18 mouse cellular contexts compared by ENCODE assay signal in genomic region chr15:28138806-28139205, GRCm38 (mm10).
DNase-seq lines count a peak whose midpoint lies in the region; ATAC-seq and TF ChIP-seq lines count a peak whose summit lies in the region.
"Had no signal": no experiment of that assay in that cellular context is flagged by ENCODE, and none has a peak within 500 bp of the region (broad histone marks: within the 10 kb centered on the region; RNA-seq: fewer than 3 reads in every experiment).

No protein-coding gene starts in this region.

- ATAC-seq in frontal cortex, adult (ENCODE audit: low TSS enrichment): 0 out of 2 replicates have a peak, but pooled peaks have one; percentile 23
- ATAC-seq: activated CD4-positive, CD25-positive, alpha-beta regulatory T cell, adult 4 months; forebrain, embryonic 14.5 days; Patski had no signal

- no peak for DNase-seq in frontal cortex, postnatal 10 days (ENCODE audit: low spot score in 2 of 2)
- peak; percentile 23 for DNase-seq in brain, adult 2 months (ENCODE audit: low read depth, low spot score)
- peak; percentile 16 for DNase-seq in brain, embryonic 14.5 days (ENCODE audit: low read depth)
- DNase-seq in thymus, postnatal 4 days: no peak
- no peak for DNase-seq in embryo, embryonic 10 days (ENCODE audit: low spot score)
- DNase-seq: adrenal gland, adult 8-10 months; adrenal gland, postnatal 14 days; adrenal gland, postnatal 36 days; cerebellum, adult 11-12 months; cerebellum, adult 2 months; cerebellum, adult 9-10 months; cerebellum, postnatal 10 days; cerebellum, postnatal 25 days; embryo, embryonic 11 days had no signal

- no peak for TF ChIP-seq CTCF in brain, embryonic 14.5 days (IDR thresholded peaks at IDR 0.05; ENCODE audit: borderline replicate concordance, extremely low read depth, insufficient read depth, insufficient read length)

- no peak for TF ChIP-seq POLR2A in brain, embryonic 14.5 days (IDR thresholded peaks at IDR 0.05; ENCODE audit: borderline replicate concordance, extremely low read depth, insufficient read depth, insufficient read length, poor library complexity, severe bottlenecking)

Comparison
In these comparisons a context has a peak if more than half of its experiments do, and no peak if none do; other contexts are left out.
1. DNase-seq: peak in brain, adult 2 months (single experiment) and brain, embryonic 14.5 days (single experiment); none in frontal cortex, postnatal 10 days (0 of 2), thymus, postnatal 4 days (single experiment) and embryo, embryonic 10 days (single experiment).